Mouse (Mus musculus) erythroid progenitor cell, adult 5-6 weeks (primary cell): ENCODE measurements around the gene Ivl. TPM values are rescaled to one million over a fixed set of nuclear protein-coding genes. Genes with fewer than 3 reads are reported as not detected.

Experiments
- ATAC-seq: replicated peaks from 2 replicates; pipeline ENCODE4 v1.8.0; 2016; ENCODE audit warnings: moderate number of reproducible peaks, mild to moderate bottlenecking, moderate TSS enrichment, inconsistent platforms; ENCODE audit not compliant: poor library complexity, low FRiP score, severe bottlenecking
- total RNA-seq, 2 experiments: library from RNA; stranded (forward) in 1 of 2; stranded (reverse) in 1 of 2; fragments of 150-400 nt in 1 of 2; fragments of 186-747, 209-891 nt in 1 of 2; gene quantifications; 2 replicates each; pipeline versions ENCODE4 v1.2.3 to v1.2.4; 2015 to 2017; ENCODE audit warnings: low replicate concordance in 2 of 2

The Ivl gene
- total RNA-seq (2015; ENCODE audit: low replicate concordance) (not detected in 2 replicates), total RNA-seq (2017; ENCODE audit: low replicate concordance) (0.39 TPM in 1 of 2 replicates, not detected in the other)

DNA sequence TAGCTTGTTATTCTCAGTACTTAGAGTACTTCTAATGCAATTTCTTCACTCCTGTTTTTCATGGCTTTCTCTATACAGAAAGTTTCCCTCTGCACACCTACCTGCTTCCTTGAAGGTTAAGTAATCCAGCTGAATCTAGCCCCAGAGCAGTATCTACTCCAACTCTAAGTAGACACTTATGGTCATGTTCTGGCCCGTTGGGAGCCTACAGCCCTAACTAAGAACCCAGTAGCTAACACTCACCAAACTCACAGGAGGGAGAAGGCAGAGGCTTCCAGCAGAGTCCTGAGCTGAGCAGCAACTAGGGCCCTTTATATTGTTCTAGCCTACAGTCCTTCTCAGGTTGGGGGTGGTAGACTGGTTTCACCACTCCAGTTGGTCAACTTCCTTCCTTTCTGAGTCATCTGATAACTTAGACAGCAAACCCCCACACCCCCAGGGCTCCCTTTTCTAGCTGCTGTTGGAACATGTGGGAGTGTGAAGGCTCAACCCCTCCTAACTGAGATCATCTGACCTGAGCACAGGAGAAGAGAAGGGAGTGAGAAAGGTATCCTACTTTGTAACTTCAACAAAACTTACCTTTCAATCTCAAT lies at the start of gene Ivl:
TSS of gene Ivl (minus strand) at position 287 of the 593 bp plus-strand sequence.
- ATAC-seq: no peak

DNA sequence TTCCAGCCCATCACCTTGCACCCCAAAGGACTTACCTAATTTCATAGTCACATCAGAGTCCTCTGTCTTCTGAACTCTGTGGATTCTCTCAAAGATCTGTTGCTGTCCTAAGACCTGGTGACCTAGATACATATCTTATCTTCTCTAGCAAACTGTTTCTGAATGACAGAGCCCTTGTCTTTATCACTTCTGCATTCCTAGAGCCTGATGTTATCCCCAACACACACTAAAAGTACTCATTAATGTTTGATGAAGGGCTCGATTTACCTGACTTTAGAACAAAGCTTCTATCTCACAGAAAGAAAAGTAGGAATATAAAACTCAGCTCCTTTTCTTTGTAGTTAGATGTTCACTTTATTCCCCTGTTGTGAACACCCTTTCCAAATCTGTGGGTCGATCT lies 48.0 kb upstream of the Ivl start, which contains the start of gene Lce6a:
TSS of gene Lce6a (minus strand) at position 101 of the 400 bp plus-strand sequence.
- ATAC-seq: no peak

GRCm38 (mm10) chr3:92609804-92610203 lies 36.3 kb upstream of the Ivl start:
- no peak for ATAC-seq

DNA sequence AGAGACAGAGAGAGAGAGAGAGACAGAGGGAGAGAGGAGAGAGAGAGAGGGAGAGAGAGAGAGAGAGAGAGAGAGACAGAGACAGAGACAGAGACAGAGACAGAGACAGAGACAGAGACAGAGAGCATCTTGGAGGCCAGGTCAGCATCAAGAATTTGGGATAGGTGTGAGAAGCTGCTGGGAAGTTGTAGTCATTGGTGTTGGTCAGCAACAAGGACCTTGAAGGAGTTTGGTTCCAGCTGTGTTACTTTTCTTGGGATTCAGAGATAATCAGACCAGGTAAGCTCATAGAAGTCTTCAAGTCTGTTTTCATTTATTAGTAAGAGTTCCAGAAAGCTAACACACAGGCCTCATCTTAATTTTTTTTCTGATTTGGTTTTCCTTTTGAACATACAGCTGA lies 33.9 kb upstream of the Ivl start, which contains the start of gene 2210017I01Rik:
TSS of gene 2210017I01Rik (minus strand) at position 101 of the 400 bp plus-strand sequence.
- ATAC-seq: no peak

DNA sequence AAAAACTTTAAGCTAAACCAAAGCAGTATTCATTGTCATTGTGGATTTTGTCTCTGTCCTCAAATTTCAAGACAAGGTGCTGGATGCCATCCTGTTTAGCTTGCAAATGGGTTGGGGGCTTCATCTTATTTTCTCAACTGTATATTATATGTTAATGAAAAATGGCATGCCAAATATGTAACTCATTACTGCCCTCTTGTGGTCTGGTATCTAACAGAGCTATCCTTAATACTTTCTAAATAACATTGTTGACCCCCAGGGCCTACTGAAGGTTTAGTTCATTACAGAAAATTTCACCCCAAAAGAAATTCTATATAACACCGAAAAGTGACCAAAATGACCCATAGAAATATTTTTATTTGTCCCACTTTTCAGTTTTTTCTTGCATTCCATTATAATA lies 28.6 kb upstream of the Ivl start:
- ATAC-seq: no peak

- no peak for ATAC-seq
Observed at GRCm38 (mm10) chr3:92600456-92600855, 26.9 kb upstream of the Ivl start.

GRCm38 (mm10) chr3:92599973-92600372 lies 26.4 kb upstream of the Ivl start:
- no peak for ATAC-seq

DNA sequence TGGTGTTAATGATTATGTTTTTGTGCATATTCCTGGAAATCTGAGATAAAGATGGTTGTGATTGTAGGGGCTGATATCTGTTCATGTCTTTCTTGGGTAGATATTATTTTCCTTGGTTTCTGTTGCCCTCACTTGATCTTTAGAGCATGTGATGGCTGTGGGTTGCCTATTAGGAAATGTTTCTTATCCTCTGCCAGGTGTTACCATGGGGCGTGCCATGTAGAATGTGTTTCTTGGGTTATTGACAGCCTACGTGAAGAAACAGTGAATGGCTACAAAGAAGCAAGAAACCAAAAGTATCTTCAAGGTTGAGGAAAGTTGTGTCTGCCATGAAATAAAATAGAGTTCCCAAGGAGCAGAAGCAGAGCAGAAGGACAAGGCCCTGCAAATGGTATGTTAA lies 24.9 kb upstream of the Ivl start:
- no peak for ATAC-seq

DNA sequence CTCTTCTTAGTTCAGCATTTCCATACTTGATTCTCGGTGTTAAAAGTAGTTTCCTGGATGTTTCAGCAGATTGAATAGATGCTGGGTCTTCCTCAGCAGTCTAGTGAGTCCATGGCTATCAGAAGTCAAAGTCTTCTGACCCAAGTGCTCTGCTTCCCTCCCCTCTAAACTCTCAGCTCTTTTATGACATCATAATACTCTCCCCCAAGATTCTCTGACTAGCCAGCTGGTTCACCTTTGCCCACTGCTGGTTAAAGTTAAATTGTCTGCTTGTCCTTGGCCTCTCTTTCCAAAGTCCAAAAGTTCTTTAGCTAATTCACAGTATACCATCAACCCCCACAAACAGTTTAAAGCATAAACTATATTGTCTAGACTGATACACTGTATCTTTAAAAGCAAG lies 15.3 kb upstream of the Ivl start, which contains the start of gene Smcp:
TSS of gene Smcp (minus strand) at position 140 of the 400 bp plus-strand sequence.
- no peak for ATAC-seq

DNA sequence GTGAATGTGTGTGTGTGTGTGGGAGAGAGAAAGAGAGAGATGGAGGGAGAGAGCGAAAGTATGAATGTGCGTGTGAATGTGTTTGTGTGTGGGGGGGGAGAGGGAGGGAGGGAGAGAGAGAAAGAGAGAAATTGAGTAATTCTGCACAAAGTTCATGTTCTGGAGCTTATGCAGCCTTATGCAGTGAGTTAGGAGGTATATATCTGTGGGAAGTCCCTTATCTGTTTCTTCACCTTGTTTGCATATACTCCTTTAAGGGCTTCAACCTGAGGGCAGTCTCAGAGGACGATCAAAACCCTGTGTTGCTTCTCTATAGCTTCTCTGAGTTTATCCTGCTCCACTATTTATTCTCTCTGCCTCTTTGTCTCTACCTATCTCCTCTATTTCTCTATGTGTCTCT lies 13.7 kb upstream of the Ivl start:
- ATAC-seq: no peak

DNA sequence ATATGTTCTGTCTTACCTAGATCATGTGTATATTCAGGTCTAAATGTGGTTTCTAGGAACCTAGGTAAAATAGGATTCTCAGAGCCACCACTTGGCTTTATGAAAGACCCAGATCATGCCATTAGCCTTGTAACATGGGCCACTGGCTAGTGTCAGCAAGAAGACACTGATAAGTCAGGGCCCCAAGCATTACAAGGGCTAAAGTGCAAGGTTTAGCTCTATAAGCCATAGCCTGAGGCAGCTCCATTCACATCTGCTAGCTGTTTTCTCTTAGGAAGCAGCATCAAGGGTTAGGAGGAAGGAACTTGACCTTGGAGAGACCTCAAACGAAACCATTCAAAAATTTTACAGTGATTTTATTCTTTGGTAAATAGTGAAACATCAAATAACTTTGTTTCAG lies 11.5 kb upstream of the Ivl start:
- ATAC-seq: no peak

DNA sequence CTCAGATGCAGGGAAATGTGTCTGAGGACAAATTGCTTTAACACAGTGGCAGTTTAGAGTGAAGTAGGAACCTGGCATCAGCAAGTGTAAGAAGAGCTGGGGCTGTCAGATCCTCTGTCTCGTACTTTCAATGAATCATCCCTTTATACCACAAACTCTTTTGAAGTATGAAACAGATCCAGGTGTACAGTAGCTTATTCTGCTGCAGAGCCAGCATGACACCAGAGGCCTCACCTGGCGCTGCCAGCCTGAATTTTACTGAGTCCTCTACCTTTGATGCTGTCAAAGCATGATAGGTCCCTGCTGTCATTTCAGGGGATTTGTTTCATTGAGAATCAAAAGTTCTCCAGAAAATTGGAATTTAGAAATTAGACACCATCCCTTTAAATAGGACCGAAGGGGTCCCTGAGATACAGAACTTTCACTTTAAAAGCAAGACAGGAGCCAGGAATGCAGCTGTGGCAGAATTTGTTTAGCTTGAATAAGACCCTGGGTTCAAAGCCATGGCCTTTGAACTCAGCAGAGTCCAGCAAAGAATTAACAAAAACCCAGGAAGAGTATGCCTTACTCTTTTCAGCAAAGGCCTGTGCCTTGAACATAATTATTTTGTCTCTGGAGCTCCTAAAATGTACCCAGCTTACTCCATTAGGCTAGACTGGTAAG lies 9.8 kb upstream of the Ivl start:
- ATAC-seq: no peak

GRCm38 (mm10) chr3:92579508-92579907 lies 6.0 kb upstream of the Ivl start:
- ATAC-seq: no peak

DNA sequence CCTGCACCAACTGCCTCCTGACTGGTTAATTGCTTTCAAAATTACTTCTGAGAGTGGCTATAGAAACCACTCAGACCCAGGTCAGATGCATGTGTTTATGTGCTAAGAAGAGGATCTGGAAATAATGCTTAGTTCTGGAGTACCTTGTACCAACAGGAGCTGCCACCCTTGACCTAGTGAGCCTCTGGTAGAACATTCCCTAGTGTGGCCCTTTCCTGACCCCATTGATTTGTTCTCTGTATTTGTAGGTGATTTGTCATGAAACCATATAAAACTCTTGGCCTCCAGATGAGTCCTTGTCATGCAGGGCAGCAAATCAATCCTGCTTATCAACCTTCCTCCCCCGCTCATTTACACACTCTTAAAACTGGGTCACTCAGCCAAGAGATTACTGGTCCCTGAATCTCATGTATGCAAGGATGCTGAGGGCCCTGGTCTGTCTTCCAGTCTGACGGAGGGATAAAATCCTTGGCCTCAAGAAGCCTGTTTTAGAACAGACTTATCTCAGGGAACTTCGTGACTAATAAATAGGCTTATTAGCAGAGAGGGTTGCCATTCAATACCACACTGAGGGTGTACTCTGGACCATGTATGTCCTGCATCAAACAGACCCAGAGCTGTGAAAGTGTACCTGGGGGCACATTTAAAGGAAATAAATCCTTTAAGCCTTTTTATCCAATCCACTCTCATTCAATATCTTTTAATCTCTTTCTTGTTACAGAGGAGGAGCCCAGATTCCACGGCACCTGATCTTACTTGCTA lies 5.3 kb upstream of the Ivl start:
- no peak for ATAC-seq

DNA sequence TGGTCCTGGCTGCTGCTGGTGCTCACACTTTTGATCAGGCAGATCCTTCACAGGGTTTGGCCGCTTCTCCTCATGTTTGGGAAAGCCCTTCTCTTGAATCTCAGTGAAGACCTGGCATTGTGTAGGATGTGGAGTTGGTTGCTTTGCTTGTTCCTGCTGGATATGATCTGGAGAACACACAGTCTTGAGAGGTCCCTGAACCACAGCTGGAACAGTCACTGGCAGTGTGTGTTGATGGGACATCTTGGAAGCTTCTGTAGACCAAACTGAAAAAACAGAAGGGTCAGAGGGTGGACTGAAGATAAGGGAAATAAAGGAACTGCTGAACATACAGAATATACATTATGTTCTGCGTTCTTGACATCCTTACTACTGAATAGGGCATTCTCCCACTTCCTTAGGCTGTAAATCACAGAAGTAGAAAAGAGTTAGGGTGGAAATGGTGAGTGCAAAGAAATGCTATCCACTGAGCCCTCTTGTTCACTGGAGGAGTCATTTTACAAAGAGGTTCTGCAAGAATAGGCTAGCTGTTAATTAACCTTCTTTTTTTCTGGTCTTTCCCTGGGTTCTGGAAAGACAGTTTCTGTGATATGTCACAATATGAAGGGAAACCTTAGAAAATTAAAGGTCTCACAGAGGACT lies 900 bp downstream of the Ivl start:
- no peak for ATAC-seq

DNA sequence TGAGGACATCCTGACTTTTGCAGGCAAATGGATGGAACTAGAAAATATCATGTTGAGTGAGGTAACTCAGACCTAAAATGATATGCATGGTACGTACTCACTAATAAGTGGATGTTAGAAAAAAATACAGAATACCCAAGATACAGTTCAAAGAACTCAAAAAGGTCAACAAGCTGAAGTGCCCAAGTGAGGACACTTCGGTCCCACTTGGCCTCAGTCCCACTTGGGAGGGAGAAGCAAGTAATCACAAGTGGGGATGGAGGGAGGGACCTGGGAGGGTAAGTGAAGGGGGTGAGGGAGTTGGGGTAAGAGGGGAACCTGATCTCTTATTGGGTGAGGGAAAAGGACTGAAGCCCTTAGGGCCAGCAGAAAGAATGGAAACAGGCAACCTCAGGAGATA lies 4.8 kb downstream of the Ivl start:
- ATAC-seq: no peak

- ATAC-seq: no peak
Observed at GRCm38 (mm10) chr3:92565418-92565817, 8.1 kb downstream of the Ivl start.

- no peak for ATAC-seq
Observed at GRCm38 (mm10) chr3:92534411-92534810, 39.1 kb downstream of the Ivl start, which contains the start of gene 2310046K23Rik. TSS of gene 2310046K23Rik (minus strand) at chr3:92534511.
